Mouse (Mus musculus) CH12.LX (cell line): ENCODE results near the gene Pcdh7. TPM values are rescaled to one million over a fixed set of nuclear protein-coding genes. Genes with fewer than 3 reads are reported as not detected.

Source experiments
- DNase-seq: peaks from one replicate; pipeline ENCODE4 v3.0.0-alpha.2; 2013; ENCODE audit errors: extremely low read depth
- H3K27ac ChIP-seq: 2 replicates; pipeline ENCODE4 v1.5.1; 2012; ENCODE audit warnings: low read depth, mild to moderate bottlenecking, control low read depth, moderate library complexity; ENCODE audit not compliant: insufficient read depth
- H3K27me3 ChIP-seq: replicated peaks from 2 replicates; pipeline ENCODE3; 2012; ENCODE audit warnings: inconsistent platforms
- H3K36me3 ChIP-seq, 2 experiments: replicated peaks in 1 of 2; 2 replicates each; pipeline versions ENCODE3 to v1.6.1; 2012; ENCODE audit warnings: inconsistent platforms in 1 of 2, low read length in 1 of 2, mild to moderate bottlenecking in 1 of 2, mixed read lengths in 1 of 2, moderate library complexity in 1 of 2; ENCODE audit not compliant: control insufficient read depth in 1 of 2, insufficient read depth in 1 of 2
- H3K4me1 ChIP-seq, 2 experiments: 2 replicates each; pipeline ENCODE4 v1.6.1; 2012; ENCODE audit warnings: inconsistent platforms in 1 of 2, moderate library complexity in 1 of 2; ENCODE audit not compliant: insufficient read depth in 2 of 2, control insufficient read depth in 1 of 2
- H3K4me2 ChIP-seq: 2 replicates; pipeline ENCODE4 v1.6.1; 2012; ENCODE audit warnings: low read depth, mild to moderate bottlenecking, control low read depth; ENCODE audit not compliant: poor library complexity, insufficient read depth, severe bottlenecking
- H3K4me3 ChIP-seq, 3 experiments: fragments of 150-350 bp in 1 of 3; sonication (generic) in 1 of 3; replicated peaks in 1 of 3; 2 replicates each; pipeline versions ENCODE3 to v1.5.1; 2011 to 2012; ENCODE audit warnings: low read depth in 2 of 3, low read length in 2 of 3, mild to moderate bottlenecking in 2 of 3, moderate library complexity in 2 of 3, control low read depth in 1 of 3, improper control_type of control experiment in 1 of 3, inconsistent platforms in 1 of 3, mixed read lengths in 1 of 3; ENCODE audit not compliant: poor library complexity in 1 of 3
- H3K79me2 ChIP-seq: replicated peaks from 2 replicates; pipeline ENCODE4 v1.6.1; 2012; ENCODE audit warnings: mild to moderate bottlenecking, moderate library complexity; ENCODE audit not compliant: control insufficient read depth, poor library complexity, insufficient read depth, severe bottlenecking; ENCODE audit errors: extremely low read depth
- H3K9ac ChIP-seq: 2 replicates; pipeline ENCODE4 v1.6.1; 2012; ENCODE audit warnings: low read depth, mild to moderate bottlenecking, control low read depth, moderate library complexity; ENCODE audit not compliant: insufficient read depth
- H3K9me3 ChIP-seq: replicated peaks from 2 replicates; pipeline ENCODE3; 2012; ENCODE audit warnings: low read length, inconsistent platforms, mixed read lengths
- CTCF ChIP-seq, 2 experiments: IDR thresholded peaks in 1 of 2; conservative IDR thresholded peaks in 1 of 2; 2 replicates each; pipeline ENCODE4 v1.5.1; 2011 to 2012; ENCODE audit warnings: low read depth in 2 of 2, low read length in 2 of 2, improper control_type of control experiment in 1 of 2, inconsistent platforms in 1 of 2, mild to moderate bottlenecking in 1 of 2, moderate library complexity in 1 of 2
- ELF1 ChIP-seq: IDR thresholded peaks from 2 replicates; pipeline ENCODE4 v1.6.1; 2014; ENCODE audit warnings: low read depth, mild to moderate bottlenecking, inconsistent platforms, low read length, improper control_type of control experiment
- EP300 ChIP-seq: IDR thresholded peaks from 2 replicates; pipeline ENCODE4 v1.6.1; 2011; ENCODE audit warnings: low read length, improper control_type of control experiment
- HCFC1 ChIP-seq: IDR thresholded peaks from 2 replicates; pipeline ENCODE4 v1.6.1; 2012; ENCODE audit warnings: low read depth, mild to moderate bottlenecking, inconsistent platforms, low read length, improper control_type of control experiment
- JUN ChIP-seq: IDR thresholded peaks from 2 replicates; pipeline ENCODE4 v1.6.1; 2011; ENCODE audit warnings: low read depth, mild to moderate bottlenecking, low read length, improper control_type of control experiment, moderate library complexity; ENCODE audit not compliant: insufficient read depth
- JUND ChIP-seq: conservative IDR thresholded peaks from 2 replicates; pipeline ENCODE4 v1.6.1; 2011; ENCODE audit warnings: low read depth, low read length, improper control_type of control experiment
- KAT2A ChIP-seq: IDR thresholded peaks from 2 replicates; pipeline ENCODE4 v1.6.1; 2012; ENCODE audit warnings: low read length, improper control_type of control experiment, inconsistent platforms; ENCODE audit not compliant: insufficient replicate concordance
- MAX ChIP-seq: IDR thresholded peaks from 2 replicates; pipeline ENCODE4 v1.6.1; 2011; ENCODE audit warnings: low read length, improper control_type of control experiment
- MAZ ChIP-seq: IDR thresholded peaks from 2 replicates; pipeline ENCODE4 v1.6.1; 2012; ENCODE audit warnings: low read depth, mild to moderate bottlenecking, inconsistent platforms, low read length, improper control_type of control experiment, moderate library complexity
- MXI1 ChIP-seq: IDR thresholded peaks from 2 replicates; pipeline ENCODE4 v1.6.1; 2011; ENCODE audit warnings: mild to moderate bottlenecking, low read depth, low read length, improper control_type of control experiment
- NRF1 ChIP-seq: IDR thresholded peaks from 2 replicates; pipeline ENCODE4 v1.6.1; 2014; ENCODE audit warnings: low read depth, mild to moderate bottlenecking, inconsistent platforms, low read length, improper control_type of control experiment, moderate library complexity
- POLR2AphosphoS2 ChIP-seq: IDR thresholded peaks from 2 replicates; pipeline ENCODE4 v1.6.1; 2011; ENCODE audit warnings: low read depth, low read length, improper control_type of control experiment
- RCOR1 ChIP-seq: conservative IDR thresholded peaks from 2 replicates; pipeline ENCODE4 v1.6.1; 2012; ENCODE audit warnings: low read depth, mild to moderate bottlenecking, inconsistent platforms, low read length, improper control_type of control experiment
- SIN3A ChIP-seq: IDR thresholded peaks from 2 replicates; pipeline ENCODE4 v1.6.1; 2012; ENCODE audit warnings: low read length, improper control_type of control experiment, inconsistent platforms
- SMC3 ChIP-seq: IDR thresholded peaks from 2 replicates; pipeline ENCODE4 v1.6.1; 2011; ENCODE audit warnings: low read depth, low read length, improper control_type of control experiment
- ZKSCAN1 ChIP-seq: IDR thresholded peaks from 2 replicates; pipeline ENCODE4 v1.6.1; 2012; ENCODE audit warnings: low read depth, inconsistent platforms, low read length, improper control_type of control experiment, borderline replicate concordance
- ZMIZ1 ChIP-seq: IDR thresholded peaks from 2 replicates; pipeline ENCODE4 v1.6.1; 2012; ENCODE audit warnings: low read depth, mild to moderate bottlenecking, inconsistent platforms, low read length, improper control_type of control experiment
- ZNF384 ChIP-seq: IDR thresholded peaks from 2 replicates; pipeline ENCODE4 v1.6.1; 2012; ENCODE audit warnings: low read depth, low read length, improper control_type of control experiment, inconsistent platforms
- dilution Hi-C: fragments of 300-500 bp; cut with MboI; formaldehyde crosslinking; loops from 2 replicates; pipeline ENCODE4 v1.14.3; 2020; ENCODE audit warnings: low sequenced_read_pairs; ENCODE audit not compliant: extremely low pct_unique_long_range_greater_than_20kb, extremely low pct_ligation_motif_present
- in situ Hi-C: fragments of 300-500 bp; cut with MboI; formaldehyde crosslinking; loops from 3 replicates; pipeline ENCODE4 v1.14.3; 2019; ENCODE audit warnings: low sequenced_read_pairs, low pct_ligation_motif_present, low pct_unique_long_range_greater_than_20kb, mixed read lengths
- polyA plus RNA-seq: library from polyadenylated mRNA; unstranded; fragments of >175 nt; gene quantifications from 2 replicates; pipeline ENCODE4 v1.2.1, GENCODE M21; 2012; ENCODE audit warnings: low read depth; ENCODE audit not compliant: insufficient read length
- total RNA-seq, 2 experiments: library from RNA; depleted of rRNA; stranded (reverse); fragments of 300-350 nt in 1 of 2; fragments of >200 nt in 1 of 2; gene quantifications; 2 replicates each; pipeline ENCODE4 v1.2.3; 2012 to 2014

The Pcdh7 gene
- total and polyA plus RNA-seq, 3 experiments = not detected

DNA sequence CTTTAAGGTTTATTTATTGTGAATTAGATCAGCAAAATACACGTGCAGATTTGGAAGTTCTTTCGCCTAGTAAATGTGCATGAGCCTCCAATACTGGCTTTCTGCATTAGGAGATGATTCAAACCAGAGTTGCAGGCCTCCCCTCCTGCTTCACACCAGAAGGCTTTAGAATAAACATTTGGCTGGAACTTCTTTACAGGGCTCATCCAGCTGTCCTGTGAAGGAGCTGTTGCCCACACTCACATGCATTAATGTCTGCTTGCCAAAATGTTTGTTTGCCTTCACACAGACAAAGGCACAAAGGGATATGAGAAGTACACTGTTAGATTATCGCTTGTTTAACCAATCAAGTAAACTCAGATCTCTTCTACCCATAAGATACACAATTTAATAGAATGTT is 129.7 kb downstream of the Pcdh7 start:
- Histone ChIP-seq H3K27ac (no peak overlapping the region), H3K4me3 (no peak overlapping the region), H3K9me3 (no peaks in the 10 kb centered on the region), H3K4me2 (no peak overlapping the region), H3K27me3 (no peaks in the 10 kb centered on the region), H3K4me1 (no peaks in the 10 kb centered on the region), H3K36me3 (no peaks in the 10 kb centered on the region), H3K79me2 (no peaks in the 10 kb centered on the region), H3K9ac (no peak overlapping the region)
- in situ Hi-C loops (no loop called here), dilution Hi-C loops (no loop called here)
- no peak for DNase-seq
- TF ChIP-seq MAX = no peak
- TF ChIP-seq SMC3 = no peak
- no peak for TF ChIP-seq KAT2A
- TF ChIP-seq RCOR1 = no peak
- no peak for TF ChIP-seq HCFC1
- no peak for TF ChIP-seq ZNF384
- TF ChIP-seq MAZ = no peak
- TF ChIP-seq MXI1 = no peak
- no peak for TF ChIP-seq CTCF (conservative IDR thresholded peaks at IDR 0.05 in 1 of 2, IDR thresholded peaks at IDR 0.05 in 1 of 2; ENCODE audit: low read depth in 2 of 2, low read length in 2 of 2)
- TF ChIP-seq POLR2AphosphoS2 = no peak
- TF ChIP-seq ZMIZ1 = no peak
- no peak for TF ChIP-seq SIN3A

GRCm38 (mm10) chr5:57850111-57850510 is 132.3 kb downstream of the Pcdh7 start:
- dilution Hi-C loops = no loop called here
- in situ Hi-C loops = no loop called here
- Histone ChIP-seq H3K9ac (no peak overlapping the region), H3K27ac (no peak overlapping the region), H3K36me3 (no peaks in the 10 kb centered on the region), H3K27me3 (no peaks in the 10 kb centered on the region), H3K4me3 (no peak overlapping the region), H3K4me2 (no peak overlapping the region), H3K4me1 (no peaks in the 10 kb centered on the region), H3K9me3 (peaks cover 2% of the 10 kb centered on the region), H3K79me2 (no peaks in the 10 kb centered on the region)
- no peak for TF ChIP-seq NRF1
- no peak for TF ChIP-seq ZKSCAN1
- no peak for TF ChIP-seq MXI1
- TF ChIP-seq JUND = no peak
- TF ChIP-seq EP300 = no peak
- no peak for TF ChIP-seq ELF1
- TF ChIP-seq JUN = no peak
- no peak for DNase-seq
